Mouse (Mus musculus): ENCODE measurements around the gene Ryk.

The Ryk gene

GRCm38 (mm10) chr9:102834742-102835591 lies at the start of gene Ryk:
TSS of gene Ryk (plus strand) at chr9:102834917.
- in situ Hi-C loops (cut with MboI, MseI), result no loop called here

- in situ Hi-C loops (cut with MboI, MseI), result no loop called here
Observed at GRCm38 (mm10) chr9:102789491-102789890, 45.2 kb upstream of the Ryk start.

GRCm38 (mm10) chr9:102791845-102792244 lies 42.9 kb upstream of the Ryk start:
- in situ Hi-C loops (cut with MboI, MseI), result no loop called here

- in situ Hi-C loops (cut with MboI, MseI), result no loop called here
Observed at GRCm38 (mm10) chr9:102792836-102793235, 41.9 kb upstream of the Ryk start.

- in situ Hi-C loops (cut with MboI, MseI), result no loop called here
Observed at GRCm38 (mm10) chr9:102793286-102793809, 41.4 kb upstream of the Ryk start.

- in situ Hi-C loops (cut with MboI, MseI), result no loop called here
Observed at GRCm38 (mm10) chr9:102798406-102798805, 36.3 kb upstream of the Ryk start.

- in situ Hi-C loops (cut with MboI, MseI), result no loop called here
Observed at GRCm38 (mm10) chr9:102806056-102806573, 28.6 kb upstream of the Ryk start.

GRCm38 (mm10) chr9:102811192-102811591 lies 23.5 kb upstream of the Ryk start:
- in situ Hi-C loops (cut with MboI, MseI), result no loop called here

- in situ Hi-C loops (cut with MboI, MseI), result no loop called here
Observed at GRCm38 (mm10) chr9:102818228-102818627, 16.5 kb upstream of the Ryk start.

GRCm38 (mm10) chr9:102828604-102829003 lies 6.1 kb upstream of the Ryk start:
- in situ Hi-C loops (cut with MboI, MseI), result no loop called here

- in situ Hi-C loops (cut with MboI, MseI), result no loop called here
Observed at GRCm38 (mm10) chr9:102831541-102831940, 3.2 kb upstream of the Ryk start.

- in situ Hi-C loops (cut with MboI, MseI), result no loop called here
Observed at GRCm38 (mm10) chr9:102834414-102834741, 339 bp upstream of the Ryk start.

GRCm38 (mm10) chr9:102836279-102836678 lies 1.6 kb downstream of the Ryk start:
- in situ Hi-C loops (cut with MboI, MseI), result no loop called here

GRCm38 (mm10) chr9:102840792-102841778 lies 6.4 kb downstream of the Ryk start:
- in situ Hi-C loops (cut with MboI, MseI), result no loop called here

GRCm38 (mm10) chr9:102841832-102842231 lies 7.1 kb downstream of the Ryk start:
- in situ Hi-C loops (cut with MboI, MseI), result no loop called here

GRCm38 (mm10) chr9:102842498-102842897 lies 7.8 kb downstream of the Ryk start:
- in situ Hi-C loops (cut with MboI, MseI), result no loop called here

- in situ Hi-C loops (cut with MboI, MseI), result no loop called here
Observed at GRCm38 (mm10) chr9:102843577-102843976, 8.9 kb downstream of the Ryk start.

GRCm38 (mm10) chr9:102845851-102846250 lies 11.1 kb downstream of the Ryk start:
- in situ Hi-C loops (cut with MboI, MseI), result no loop called here

- in situ Hi-C loops (cut with MboI, MseI), result no loop called here
Observed at GRCm38 (mm10) chr9:102846348-102846747, 11.6 kb downstream of the Ryk start.

- in situ Hi-C loops (cut with MboI, MseI), result no loop called here
Observed at GRCm38 (mm10) chr9:102852076-102853022, 17.6 kb downstream of the Ryk start.

- in situ Hi-C loops (cut with MboI, MseI), result no loop called here
Observed at GRCm38 (mm10) chr9:102857856-102858255, 23.1 kb downstream of the Ryk start.

All from T-helper 2 cell (primary cell).